Comparison of ENCODE assay signal across 8 mouse cellular contexts in genomic region chr11:112779762-112780161, GRCm38 (mm10). TPM values are rescaled to one million over a fixed set of nuclear protein-coding genes. Genes with fewer than 3 reads are reported as not detected.
DNase-seq lines count a peak whose midpoint lies in the region; ATAC-seq and TF ChIP-seq lines count a peak whose summit lies in the region.

No protein-coding gene starts in this region.

- peaks cover 37% of the 10 kb centered on the region for H3K4me1 ChIP-seq in limb, embryonic 12.5 days (replicated peaks)

- H3K27me3 ChIP-seq in C2C12 (ENCODE audit: control insufficient read depth, insufficient read depth, insufficient read length): no peaks in the 10 kb centered on the region
- peaks cover 35% of the 10 kb centered on the region for H3K27me3 ChIP-seq in limb, embryonic 12.5 days

- peaks cover 12% of the 10 kb centered on the region for H3K36me3 ChIP-seq in C2C12 (ENCODE audit: control insufficient read depth, insufficient read depth)
- H3K36me3 ChIP-seq in limb, embryonic 12.5 days: peaks cover 11% of the 10 kb centered on the region

- WGBS in limb, embryonic 12.5 days: under 1% methylated on average over 10 of the region's 10 CpGs

- intact Hi-C loops in heart, postnatal 14 days (cut with DNase I): loop anchor here (2.0 to 10.0 kb wide), 5 partner anchors 63 to 1243 kb away; no protein-coding TSS in a partner anchor

- peaks cover 21% of the 10 kb centered on the region for H3K79me3 ChIP-seq in C2C12 (ENCODE audit: low read depth)

- H3K4me2 ChIP-seq in limb, embryonic 12.5 days: peak overlapping the region; percentile 94

- H3ac ChIP-seq in C2C12 (ENCODE audit: control insufficient read depth, insufficient read length, low read depth): no peak overlapping the region

- peaks cover 27% of the 10 kb centered on the region for H3K79me2 ChIP-seq in C2C12 (ENCODE audit: control insufficient read depth, insufficient read depth)

- ATAC-seq in limb, embryonic 12.5 days (ENCODE audit: insufficient number of reproducible peaks, insufficient read depth, low FRiP score, low TSS enrichment, low read depth): no peak

- peak; percentile 21 for DNase-seq in gastrocnemius, adult 18-20 months (ENCODE audit: low spot score)
- DNase-seq in gastrocnemius, adult 8-10 months (ENCODE audit: low spot score in 2 of 2): no peak
- peak; percentile 61 for DNase-seq in embryo, embryonic 10 days (ENCODE audit: low spot score)
- DNase-seq in heart, postnatal 14 days: peak; percentile 33 to 51
- peak; percentile 45 for DNase-seq in right cerebral cortex, postnatal 14 days
- no peak for DNase-seq in spleen, postnatal 4 days (ENCODE audit: low spot score in 2 of 2)

- H3K9me3 ChIP-seq in limb, embryonic 12.5 days: no peaks in the 10 kb centered on the region

- TF ChIP-seq CTCF in C2C12 (IDR thresholded peaks at IDR 0.05; ENCODE audit: control insufficient read depth, insufficient read depth, insufficient read length): peak; percentile 10

- H3K27ac ChIP-seq in limb, embryonic 12.5 days: 0 out of 2 replicates have a peak overlapping the region, but pooled peaks have one; percentile 29

- no peak overlapping the region for H3K9ac ChIP-seq in limb, embryonic 12.5 days (replicated peaks)

- H3K4me3 ChIP-seq in C2C12 (ENCODE audit: insufficient read depth, poor library complexity, severe bottlenecking): no peak overlapping the region
- H3K4me3 ChIP-seq in limb, embryonic 12.5 days (replicated peaks): no peak overlapping the region

TF ChIP-seq in C2C12, 6 proteins besides CTCF, POLR2A, EP300 and RAD21:
- no peak for TF ChIP-seq MAX (IDR thresholded peaks at IDR 0.05)
TF ChIP-seq in C2C12: peak in this region for 0.

RNA-seq across cellular contexts. Expression of gene Sox9, which starts 2.3 kb away (rescaled TPM):
- total RNA-seq in gastrocnemius, adult 18-20 months (2021): 1 to 10 TPM; 1.6 to 2.7 TPM
- 1 to 10 TPM in 3 of 4 experiments, under 1 TPM in 1; 0.92 to 2.2 (median 1.3) TPM for total RNA-seq in gastrocnemius, adult 8-10 months (2022)
- polyA plus RNA-seq in C2C12 (2012; fragmentation: generic; extraction: Trizol): 14.4 TPM
- 1 to 10 TPM; 2.7 to 2.8 TPM for total RNA-seq in heart, postnatal 14 days (2021)
- polyA plus RNA-seq in limb, embryonic 12.5 days (2016; fragmentation: Nextera tagmentation; extraction: Ambion mirVana): 245 and 252 TPM in 2 replicates

Comparison
In these comparisons a context has a peak if more than half of its experiments do, and no peak if none do; other contexts are left out.
1. DNase-seq: peak in gastrocnemius, adult 18-20 months (single experiment), embryo, embryonic 10 days (single experiment), heart, postnatal 14 days (2 of 2) and right cerebral cortex, postnatal 14 days (single experiment); none in gastrocnemius, adult 8-10 months (0 of 2) and spleen, postnatal 4 days (0 of 2).